Mouse (Mus musculus): Measurements from ENCODE around the gene Asah2.
"Not testable (repeated sequence)": the region's sequence is repeated elsewhere in the genome, so short reads cannot be mapped to it uniquely, and the experiment has no call there.

The Asah2 gene

GRCm38 (mm10) chr19:32107771-32108306, at the start of gene Asah2:
Gene Asah2 (minus strand): TSS chr19:32108211.
- peak; percentile 43 to 62 for DNase-seq (ENCODE audit: low spot score in 2 of 2)

- no peak for DNase-seq (ENCODE audit: low spot score in 2 of 2)
These were observed 49.0 kb upstream of the Asah2 start for GRCm38 (mm10) chr19:32157045-32157444.

GRCm38 (mm10) chr19:32152529-32152928, 44.5 kb upstream of the Asah2 start:
- DNase-seq (ENCODE audit: low spot score in 2 of 2) = no peak

- no peak for DNase-seq (ENCODE audit: low spot score in 2 of 2)
These were observed 40.7 kb upstream of the Asah2 start for GRCm38 (mm10) chr19:32148710-32149109.

GRCm38 (mm10) chr19:32142383-32142782, 34.4 kb upstream of the Asah2 start:
- no peak for DNase-seq (ENCODE audit: low spot score in 2 of 2)

- peak; percentile 48 to 49 for DNase-seq (ENCODE audit: low spot score in 2 of 2)
These were observed 30.5 kb upstream of the Asah2 start for GRCm38 (mm10) chr19:32138361-32139088.

GRCm38 (mm10) chr19:32137904-32138303, 29.9 kb upstream of the Asah2 start:
- no peak for DNase-seq (ENCODE audit: low spot score in 2 of 2)

GRCm38 (mm10) chr19:32136888-32137625, 29.0 kb upstream of the Asah2 start:
- DNase-seq (ENCODE audit: low spot score in 2 of 2) = no peak

- DNase-seq (ENCODE audit: low spot score in 2 of 2) = not testable (repeated sequence)
These were observed 23.9 kb upstream of the Asah2 start for GRCm38 (mm10) chr19:32131707-32132488.

GRCm38 (mm10) chr19:32129281-32129680, 21.3 kb upstream of the Asah2 start:
- no peak for DNase-seq (ENCODE audit: low spot score in 2 of 2)

GRCm38 (mm10) chr19:32127180-32127850, 19.3 kb upstream of the Asah2 start:
- DNase-seq (ENCODE audit: low spot score in 2 of 2) = peak in 1 of 2 experiments; percentile 45

- DNase-seq (ENCODE audit: low spot score in 2 of 2) = no peak
These were observed 16.1 kb upstream of the Asah2 start for GRCm38 (mm10) chr19:32124155-32124554.

- no peak for DNase-seq (ENCODE audit: low spot score in 2 of 2)
These were observed 15.2 kb upstream of the Asah2 start for GRCm38 (mm10) chr19:32123196-32123595.

GRCm38 (mm10) chr19:32120798-32121197, 12.8 kb upstream of the Asah2 start:
- no peak for DNase-seq (ENCODE audit: low spot score in 2 of 2)

- no peak for DNase-seq (ENCODE audit: low spot score in 2 of 2)
These were observed 11.7 kb upstream of the Asah2 start for GRCm38 (mm10) chr19:32119666-32120065.

- no peak for DNase-seq (ENCODE audit: low spot score in 2 of 2)
These were observed 10.5 kb upstream of the Asah2 start for GRCm38 (mm10) chr19:32118496-32118895.

GRCm38 (mm10) chr19:32117484-32118018, 9.5 kb upstream of the Asah2 start:
- DNase-seq (ENCODE audit: low spot score in 2 of 2) = peak in 1 of 2 experiments; percentile 23

GRCm38 (mm10) chr19:32111866-32112790, 4.1 kb upstream of the Asah2 start:
- no peak for DNase-seq (ENCODE audit: low spot score in 2 of 2)

GRCm38 (mm10) chr19:32106750-32107149, 1.3 kb downstream of the Asah2 start:
- no peak for DNase-seq (ENCODE audit: low spot score in 2 of 2)

- no peak for DNase-seq (ENCODE audit: low spot score in 2 of 2)
These were observed 3.8 kb downstream of the Asah2 start for GRCm38 (mm10) chr19:32104217-32104616.

Data from thymus, postnatal 10 days (tissue).